Mouse (Mus musculus) intestine, postnatal 0 days (tissue): ENCODE results near the gene Nacc2. TPM values are rescaled to one million over a fixed set of nuclear protein-coding genes. Genes with fewer than 3 reads are reported as not detected.
A peak's percentile ranks its signal among the peaks of the same experiment; 100 is the strongest.

Experiments
- ATAC-seq: fragments of 200-750 bp; cut with Nextera tagmentation; 2 replicates; pipeline ENCODE4 v1.8.0; 2017; ENCODE audit warnings: mild to moderate bottlenecking, moderate TSS enrichment, moderate library complexity
- H3K27ac ChIP-seq: fragments of 300-500 bp; sonication (generic); 2 replicates; pipeline ENCODE4 v1.5.1; 2014; ENCODE audit warnings: mild to moderate bottlenecking, low read depth, low read length, moderate library complexity
- H3K27me3 ChIP-seq: fragments of 300-500 bp; sonication (generic); replicated peaks from 2 replicates; pipeline ENCODE4 v1.6.1; 2014; ENCODE audit warnings: low read length, mixed read lengths; ENCODE audit not compliant: control insufficient read depth, insufficient read depth
- H3K36me3 ChIP-seq: fragments of 300-500 bp; sonication (generic); 2 replicates; pipeline ENCODE4 v1.6.1; 2014; ENCODE audit warnings: mild to moderate bottlenecking, moderate library complexity; ENCODE audit not compliant: control insufficient read depth, insufficient read depth
- H3K4me1 ChIP-seq: fragments of 300-500 bp; sonication (generic); replicated peaks from 2 replicates; pipeline ENCODE4 v1.6.1; 2014; ENCODE audit warnings: antibody characterized with exemption, low read length, mixed read lengths; ENCODE audit not compliant: control insufficient read depth, insufficient read depth
- H3K4me2 ChIP-seq: fragments of 300-500 bp; sonication (generic); replicated peaks from 2 replicates; pipeline ENCODE4 v1.6.1; 2014; ENCODE audit warnings: low read depth, mild to moderate bottlenecking, moderate library complexity
- H3K4me3 ChIP-seq: fragments of 300-500 bp; sonication (generic); 2 replicates; pipeline ENCODE4 v1.5.1; 2014; ENCODE audit warnings: low read depth, low read length
- H3K9ac ChIP-seq: fragments of 300-500 bp; sonication (generic); 2 replicates; pipeline ENCODE4 v1.6.1; 2014; ENCODE audit warnings: mild to moderate bottlenecking, low read depth, low read length
- H3K9me3 ChIP-seq: fragments of 300-500 bp; sonication (generic); 2 replicates; pipeline ENCODE4 v1.6.1; 2016; ENCODE audit warnings: mixed run types; ENCODE audit not compliant: control insufficient read depth
- CTCF ChIP-seq: sonication (generic); IDR thresholded peaks from 2 replicates; pipeline ENCODE4 v1.5.1; 2016; ENCODE audit warnings: low read depth, mild to moderate bottlenecking, control low read depth, antibody characterized with exemption, moderate library complexity
- whole genome bisulfite sequencing: fragments of 180-500 bp; shearing (Covaris S2); extraction: QIAGEN DNeasy Blood & Tissue Kit; methylation state at CpG from one replicate; pipeline ENCODE4 v1.1.7; 2014; 5-methylcytosine and 5-hydroxymethylcytosine counted together
- polyA plus RNA-seq: library from polyadenylated mRNA; unstranded; fragments of >200 nt; fragmentation: Nextera tagmentation; extraction: Ambion mirVana; gene quantifications from 2 replicates; pipeline ENCODE4 v1.2.1, GENCODE M21; 2015

The Nacc2 gene
- polyA plus RNA-seq, 1 experiment from 2014 or later: 14.2 TPM

DNA sequence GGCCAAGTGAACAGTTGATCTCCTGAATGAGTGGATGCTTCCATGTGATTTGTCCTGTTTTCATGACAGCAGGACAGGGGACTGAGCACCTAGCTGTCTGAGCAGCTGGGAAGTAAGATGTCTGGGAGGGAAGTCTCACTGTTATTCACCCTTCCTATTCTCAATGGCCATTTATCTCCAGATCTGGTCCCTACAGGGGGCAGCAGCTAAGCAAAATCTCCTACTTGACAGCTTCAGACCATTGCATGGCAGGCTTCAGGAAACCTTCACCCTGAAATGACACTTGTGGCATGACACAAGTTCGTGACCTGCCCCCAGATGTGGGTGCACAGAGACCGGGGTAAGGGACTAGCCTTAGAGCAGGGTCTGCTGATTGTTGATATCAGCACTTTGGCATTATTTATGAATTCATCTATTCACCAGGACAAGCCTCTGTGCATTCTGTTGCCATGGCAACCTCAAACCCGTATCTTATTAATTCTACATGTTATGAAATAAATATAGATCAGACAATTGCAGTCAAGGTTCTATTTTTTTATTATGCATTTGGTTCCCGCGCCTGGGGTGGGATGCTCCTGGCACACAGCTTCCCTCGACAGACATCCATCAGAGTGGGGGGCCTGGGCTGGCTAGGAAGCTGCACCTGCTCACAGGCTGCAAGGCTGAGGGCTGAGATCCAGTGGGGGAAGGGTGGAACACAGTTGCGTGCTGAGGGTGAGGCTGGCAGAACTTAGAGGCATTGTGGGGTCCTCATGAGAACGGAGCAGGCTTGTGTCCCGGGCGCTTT lies 33.4 kb upstream of the Nacc2 start:
- no peaks in the 10 kb centered on the region for H3K4me1 ChIP-seq
- no peaks in the 10 kb centered on the region for H3K27me3 ChIP-seq
- no peak overlapping the region for H3K4me3 ChIP-seq
- H3K9me3 ChIP-seq: no peaks in the 10 kb centered on the region
- H3K4me2 ChIP-seq: no peak overlapping the region
- H3K9ac ChIP-seq: no peak overlapping the region
- H3K36me3 ChIP-seq: no peaks in the 10 kb centered on the region
- WGBS: 79% methylated on average over 10 of the region's 10 CpGs
- no peak for ATAC-seq
- TF ChIP-seq CTCF: no peak
- no peak overlapping the region for H3K27ac ChIP-seq

DNA sequence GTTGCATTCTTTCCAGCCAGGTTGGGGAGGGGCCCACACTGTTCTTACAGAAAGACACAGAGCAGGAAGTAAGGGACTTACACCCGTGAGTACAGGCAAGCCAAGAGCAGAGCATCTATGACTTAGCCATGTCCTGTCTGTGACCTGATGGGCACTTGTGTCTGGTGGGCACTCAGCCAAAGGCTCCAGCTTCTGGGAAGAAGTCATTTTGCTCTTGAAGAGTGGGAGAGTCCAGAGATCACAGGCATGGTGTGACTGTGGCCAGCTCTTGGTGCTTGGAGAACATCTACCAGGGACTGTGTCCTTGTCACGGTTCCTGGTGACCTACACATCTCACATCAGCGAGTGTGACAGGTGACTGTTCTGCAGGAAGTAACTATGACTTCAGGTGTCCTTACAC lies 32.7 kb upstream of the Nacc2 start:
- 42% methylated on average over 3 of the region's 3 CpGs for WGBS
- Histone ChIP-seq H3K36me3 (no peaks in the 10 kb centered on the region), H3K4me2 (no peak overlapping the region), H3K9ac (no peak overlapping the region), H3K9me3 (no peaks in the 10 kb centered on the region), H3K4me1 (no peaks in the 10 kb centered on the region), H3K27me3 (no peaks in the 10 kb centered on the region), H3K27ac (no peak overlapping the region), H3K4me3 (no peak overlapping the region)
- ATAC-seq: no peak
- TF ChIP-seq CTCF: no peak

DNA sequence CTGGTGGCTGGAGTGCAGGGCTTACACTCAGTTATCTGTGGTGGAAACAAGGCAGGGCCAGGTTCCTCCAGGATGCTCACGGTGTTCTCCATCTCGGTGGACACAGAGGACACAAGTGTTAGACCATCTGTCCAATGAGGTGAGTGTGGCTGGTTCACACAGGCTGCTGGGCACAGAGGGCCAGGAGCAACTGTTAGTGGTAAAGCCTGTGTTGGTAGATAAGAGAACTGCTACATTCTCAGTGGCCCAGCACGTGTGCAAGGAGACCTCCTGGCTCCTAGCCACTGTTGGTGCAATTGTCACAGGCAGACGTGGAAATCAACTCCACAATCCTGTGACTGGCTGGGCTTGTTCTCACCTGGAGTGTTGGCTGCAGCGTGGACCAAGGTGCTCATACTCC lies 31.6 kb upstream of the Nacc2 start:
- no peak for TF ChIP-seq CTCF
- no peak overlapping the region for H3K4me3 ChIP-seq
- ATAC-seq: no peak
- 62% methylated on average over 5 of the region's 5 CpGs for WGBS
- H3K4me1 ChIP-seq: no peaks in the 10 kb centered on the region
- no peaks in the 10 kb centered on the region for H3K27me3 ChIP-seq
- no peaks in the 10 kb centered on the region for H3K36me3 ChIP-seq
- H3K9ac ChIP-seq: no peak overlapping the region
- H3K27ac ChIP-seq: no peak overlapping the region
- H3K4me2 ChIP-seq: no peak overlapping the region
- H3K9me3 ChIP-seq: no peaks in the 10 kb centered on the region

DNA sequence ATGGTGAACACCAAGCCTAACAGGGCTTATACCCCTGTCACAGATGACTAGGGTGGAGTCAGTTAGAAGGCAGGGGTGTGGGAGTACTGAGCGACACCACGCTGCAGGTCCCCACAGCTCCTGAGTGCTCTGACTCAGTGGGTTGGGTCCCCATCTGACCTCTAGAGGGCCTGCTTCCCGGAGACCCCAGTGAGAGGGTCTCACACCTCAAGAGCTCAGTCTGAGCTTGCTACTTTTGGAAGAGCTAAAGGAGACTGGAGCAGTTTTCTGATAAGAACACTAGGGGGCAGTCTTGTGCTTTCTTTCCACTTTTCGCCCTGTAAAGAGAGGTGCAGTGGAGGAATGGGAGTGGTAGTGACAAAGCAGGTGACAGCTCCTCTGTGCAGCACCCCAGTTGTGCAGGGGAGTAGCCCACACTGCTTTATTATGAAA lies 30.9 kb upstream of the Nacc2 start:
- H3K4me2 ChIP-seq: no peak overlapping the region
- no peak overlapping the region for H3K4me3 ChIP-seq
- H3K9me3 ChIP-seq: no peaks in the 10 kb centered on the region
- ATAC-seq: peak; percentile 71
- H3K36me3 ChIP-seq: no peaks in the 10 kb centered on the region
- no peaks in the 10 kb centered on the region for H3K4me1 ChIP-seq
- WGBS: 11% methylated on average over 4 of the region's 4 CpGs
- no peak overlapping the region for H3K9ac ChIP-seq
- no peaks in the 10 kb centered on the region for H3K27me3 ChIP-seq
- TF ChIP-seq CTCF: peak; percentile 86
- H3K27ac ChIP-seq: no peak overlapping the region

DNA sequence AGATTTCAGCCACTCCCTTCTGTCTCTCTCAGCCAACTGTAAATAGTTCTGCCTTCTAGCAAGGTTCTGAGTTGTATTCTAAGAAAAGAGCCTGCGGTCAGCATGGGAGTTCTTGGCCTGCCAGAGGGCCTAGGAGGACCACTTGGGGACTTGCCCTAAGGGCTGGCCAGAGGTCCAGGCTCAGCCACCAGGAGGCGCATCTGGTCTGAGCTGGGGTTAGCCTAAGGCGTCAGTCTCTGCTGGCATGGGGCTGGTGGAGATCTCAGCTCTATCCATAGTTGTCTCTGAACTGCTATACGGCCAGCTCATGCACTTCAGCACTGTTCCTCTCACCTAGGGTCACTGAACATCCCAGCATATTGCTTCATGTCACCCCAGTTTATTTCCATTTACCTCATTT lies 30.3 kb upstream of the Nacc2 start:
- 0 out of 2 replicates have a peak, but pooled peaks have one; percentile 9 for ATAC-seq

DNA sequence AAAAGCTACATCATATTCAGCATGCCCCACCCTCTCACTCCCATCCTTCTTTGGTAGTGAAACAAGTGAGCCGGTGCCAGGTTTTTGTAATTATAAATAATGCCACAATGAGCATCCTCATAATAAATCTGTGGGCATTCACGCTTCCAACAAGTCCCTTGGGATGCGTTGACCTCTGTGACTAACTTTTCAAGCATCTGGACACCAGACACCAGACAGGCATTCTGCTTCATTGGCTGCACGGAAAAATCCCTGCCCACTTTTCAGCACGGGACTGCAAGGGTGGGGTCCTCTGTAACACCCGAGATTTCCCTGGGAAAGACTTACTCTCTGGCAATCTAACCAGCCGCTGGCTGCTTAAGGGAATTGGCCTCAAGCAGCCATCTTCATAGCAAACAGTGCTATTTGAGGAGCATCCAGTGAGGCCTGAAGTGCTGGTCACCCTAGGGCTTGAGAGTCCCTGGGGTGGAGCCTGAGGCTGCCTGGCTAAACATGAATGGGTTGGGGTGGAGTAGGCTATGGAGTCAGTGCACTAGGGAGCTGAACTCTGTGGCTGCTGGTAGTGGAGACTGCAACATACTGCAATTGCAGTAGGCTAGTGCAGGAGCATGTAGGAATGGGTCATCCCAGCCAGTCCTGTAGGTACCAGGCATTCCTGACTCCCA lies 24.8 kb upstream of the Nacc2 start:
- H3K4me1 ChIP-seq: 0 out of 2 replicates have a peak, but pooled peaks cover 2% of the 10 kb centered on the region
- no peak overlapping the region for H3K27ac ChIP-seq
- no peak overlapping the region for H3K4me2 ChIP-seq
- no peak overlapping the region for H3K4me3 ChIP-seq
- no peaks in the 10 kb centered on the region for H3K27me3 ChIP-seq
- TF ChIP-seq CTCF: no peak
- H3K9ac ChIP-seq: no peak overlapping the region
- no peak for ATAC-seq
- H3K9me3 ChIP-seq: no peaks in the 10 kb centered on the region
- WGBS: 59% methylated on average over 7 of the region's 7 CpGs
- H3K36me3 ChIP-seq: no peaks in the 10 kb centered on the region

More for the DNA sequence above, 30.3 kb upstream of the Nacc2 start:
- Histone ChIP-seq H3K27me3 (no peaks in the 10 kb centered on the region), H3K9ac (no peak overlapping the region), H3K9me3 (no peaks in the 10 kb centered on the region), H3K4me2 (no peak overlapping the region), H3K36me3 (no peaks in the 10 kb centered on the region), H3K4me1 (no peaks in the 10 kb centered on the region), H3K27ac (no peak overlapping the region), H3K4me3 (no peak overlapping the region)
- 40% methylated on average over 4 of the region's 4 CpGs for WGBS
- TF ChIP-seq CTCF: peak; percentile 76
